Mouse (Mus musculus) CH12.LX (cell line): ENCODE data around the gene Gpr89. TPM values are rescaled to one million over a fixed set of nuclear protein-coding genes. Genes with fewer than 3 reads are reported as not detected.

ENCODE experiments used
- DNase-seq: peaks from one replicate; pipeline ENCODE4 v3.0.0-alpha.2; 2013; ENCODE audit errors: extremely low read depth
- H3K27ac ChIP-seq: 2 replicates; pipeline ENCODE4 v1.5.1; 2012; ENCODE audit warnings: low read depth, mild to moderate bottlenecking, control low read depth, moderate library complexity; ENCODE audit not compliant: insufficient read depth
- H3K27me3 ChIP-seq: replicated peaks from 2 replicates; pipeline ENCODE3; 2012; ENCODE audit warnings: inconsistent platforms
- H3K36me3 ChIP-seq, 2 experiments: replicated peaks in 1 of 2; 2 replicates each; pipeline versions ENCODE3 to v1.6.1; 2012; ENCODE audit warnings: inconsistent platforms in 1 of 2, low read length in 1 of 2, mild to moderate bottlenecking in 1 of 2, mixed read lengths in 1 of 2, moderate library complexity in 1 of 2; ENCODE audit not compliant: control insufficient read depth in 1 of 2, insufficient read depth in 1 of 2
- H3K4me1 ChIP-seq, 2 experiments: 2 replicates each; pipeline ENCODE4 v1.6.1; 2012; ENCODE audit warnings: inconsistent platforms in 1 of 2, moderate library complexity in 1 of 2; ENCODE audit not compliant: insufficient read depth in 2 of 2, control insufficient read depth in 1 of 2
- H3K4me2 ChIP-seq: 2 replicates; pipeline ENCODE4 v1.6.1; 2012; ENCODE audit warnings: low read depth, mild to moderate bottlenecking, control low read depth; ENCODE audit not compliant: poor library complexity, insufficient read depth, severe bottlenecking
- H3K4me3 ChIP-seq, 3 experiments: fragments of 150-350 bp in 1 of 3; sonication (generic) in 1 of 3; replicated peaks in 1 of 3; 2 replicates each; pipeline versions ENCODE3 to v1.5.1; 2011 to 2012; ENCODE audit warnings: low read depth in 2 of 3, low read length in 2 of 3, mild to moderate bottlenecking in 2 of 3, moderate library complexity in 2 of 3, control low read depth in 1 of 3, improper control_type of control experiment in 1 of 3, inconsistent platforms in 1 of 3, mixed read lengths in 1 of 3; ENCODE audit not compliant: poor library complexity in 1 of 3
- H3K79me2 ChIP-seq: replicated peaks from 2 replicates; pipeline ENCODE4 v1.6.1; 2012; ENCODE audit warnings: mild to moderate bottlenecking, moderate library complexity; ENCODE audit not compliant: control insufficient read depth, poor library complexity, insufficient read depth, severe bottlenecking; ENCODE audit errors: extremely low read depth
- H3K9ac ChIP-seq: 2 replicates; pipeline ENCODE4 v1.6.1; 2012; ENCODE audit warnings: low read depth, mild to moderate bottlenecking, control low read depth, moderate library complexity; ENCODE audit not compliant: insufficient read depth
- H3K9me3 ChIP-seq: replicated peaks from 2 replicates; pipeline ENCODE3; 2012; ENCODE audit warnings: low read length, inconsistent platforms, mixed read lengths
- BHLHE40 ChIP-seq: IDR thresholded peaks from 2 replicates; pipeline ENCODE4 v1.6.1; 2011; ENCODE audit warnings: mild to moderate bottlenecking, low read depth, low read length, improper control_type of control experiment
- CHD2 ChIP-seq: IDR thresholded peaks from 2 replicates; pipeline ENCODE4 v1.6.1; 2011; ENCODE audit warnings: low read length, improper control_type of control experiment
- EP300 ChIP-seq: IDR thresholded peaks from 2 replicates; pipeline ENCODE4 v1.6.1; 2011; ENCODE audit warnings: low read length, improper control_type of control experiment
- ETS1 ChIP-seq: conservative IDR thresholded peaks from 2 replicates; pipeline ENCODE4 v1.6.1; 2012; ENCODE audit warnings: low read depth, mild to moderate bottlenecking, inconsistent platforms, low read length, improper control_type of control experiment, moderate library complexity
- HCFC1 ChIP-seq: IDR thresholded peaks from 2 replicates; pipeline ENCODE4 v1.6.1; 2012; ENCODE audit warnings: low read depth, mild to moderate bottlenecking, inconsistent platforms, low read length, improper control_type of control experiment
- KAT2A ChIP-seq: IDR thresholded peaks from 2 replicates; pipeline ENCODE4 v1.6.1; 2012; ENCODE audit warnings: low read length, improper control_type of control experiment, inconsistent platforms; ENCODE audit not compliant: insufficient replicate concordance
- MAX ChIP-seq: IDR thresholded peaks from 2 replicates; pipeline ENCODE4 v1.6.1; 2011; ENCODE audit warnings: low read length, improper control_type of control experiment
- MAZ ChIP-seq: IDR thresholded peaks from 2 replicates; pipeline ENCODE4 v1.6.1; 2012; ENCODE audit warnings: low read depth, mild to moderate bottlenecking, inconsistent platforms, low read length, improper control_type of control experiment, moderate library complexity
- MEF2A ChIP-seq: IDR thresholded peaks from 2 replicates; pipeline ENCODE4 v1.6.1; 2014; ENCODE audit warnings: low read depth, mild to moderate bottlenecking, inconsistent platforms, low read length, improper control_type of control experiment, borderline replicate concordance
- MYC ChIP-seq: IDR thresholded peaks from 2 replicates; pipeline ENCODE4 v1.6.1; 2011; ENCODE audit warnings: low read depth, mild to moderate bottlenecking, improper control_type of control experiment, low read length
- PAX5 ChIP-seq: IDR thresholded peaks from 2 replicates; pipeline ENCODE4 v1.6.1; 2012; ENCODE audit warnings: low read length, inconsistent platforms, mixed read lengths
- POLR2A ChIP-seq: IDR thresholded peaks from 2 replicates; pipeline ENCODE4 v1.6.1; 2011; ENCODE audit warnings: low read depth, mild to moderate bottlenecking, improper control_type of control experiment, low read length
- POLR2AphosphoS2 ChIP-seq: IDR thresholded peaks from 2 replicates; pipeline ENCODE4 v1.6.1; 2011; ENCODE audit warnings: low read depth, low read length, improper control_type of control experiment
- RCOR1 ChIP-seq: conservative IDR thresholded peaks from 2 replicates; pipeline ENCODE4 v1.6.1; 2012; ENCODE audit warnings: low read depth, mild to moderate bottlenecking, inconsistent platforms, low read length, improper control_type of control experiment
- TCF12 ChIP-seq: IDR thresholded peaks from 2 replicates; pipeline ENCODE4 v1.6.1; 2014; ENCODE audit warnings: low read depth, mild to moderate bottlenecking, inconsistent platforms, low read length, improper control_type of control experiment
- UBTF ChIP-seq: IDR thresholded peaks from 2 replicates; pipeline ENCODE4 v1.6.1; 2012; ENCODE audit warnings: low read depth, mild to moderate bottlenecking, inconsistent platforms, low read length, improper control_type of control experiment, moderate library complexity
- USF1 ChIP-seq: IDR thresholded peaks from 2 replicates; pipeline ENCODE4 v1.6.1; 2014; ENCODE audit warnings: low read depth, mild to moderate bottlenecking, inconsistent platforms, low read length, improper control_type of control experiment
- dilution Hi-C: fragments of 300-500 bp; cut with MboI; formaldehyde crosslinking; loops from 2 replicates; pipeline ENCODE4 v1.14.3; 2020; ENCODE audit warnings: low sequenced_read_pairs; ENCODE audit not compliant: extremely low pct_unique_long_range_greater_than_20kb, extremely low pct_ligation_motif_present
- in situ Hi-C: fragments of 300-500 bp; cut with MboI; formaldehyde crosslinking; loops from 3 replicates; pipeline ENCODE4 v1.14.3; 2019; ENCODE audit warnings: low sequenced_read_pairs, low pct_ligation_motif_present, low pct_unique_long_range_greater_than_20kb, mixed read lengths
- polyA plus RNA-seq: library from polyadenylated mRNA; unstranded; fragments of >175 nt; gene quantifications from 2 replicates; pipeline ENCODE4 v1.2.1, GENCODE M21; 2012; ENCODE audit warnings: low read depth; ENCODE audit not compliant: insufficient read length
- total RNA-seq, 2 experiments: library from RNA; depleted of rRNA; stranded (reverse); fragments of 300-350 nt in 1 of 2; fragments of >200 nt in 1 of 2; gene quantifications; 2 replicates each; pipeline ENCODE4 v1.2.3; 2012 to 2014

Gpr89 gene
- total and polyA plus RNA-seq, 3 experiments, result 27.9 to 31.3 (median 30.8) TPM

DNA sequence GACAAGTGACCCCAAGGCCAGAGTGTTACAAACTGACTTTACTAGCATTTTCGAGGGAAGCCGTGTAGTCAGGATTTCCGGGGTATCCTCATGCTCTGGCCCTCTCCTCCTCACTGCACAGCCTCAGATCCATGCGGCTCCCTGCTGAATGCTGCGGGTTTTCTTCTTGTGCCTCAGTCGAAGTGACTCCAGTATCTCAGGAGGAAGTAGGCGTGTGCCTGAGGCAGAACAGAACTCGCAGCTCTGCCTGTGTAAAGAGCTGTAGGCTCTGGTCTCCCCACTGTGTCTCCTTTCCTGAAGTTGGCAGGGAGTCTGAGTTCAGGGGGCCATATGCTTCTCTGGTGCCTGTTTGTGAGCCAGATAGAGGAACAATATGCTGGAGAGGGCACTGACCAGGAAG is 34.1 kb downstream of the Gpr89 start:
- Histone ChIP-seq H3K79me2 (no peaks in the 10 kb centered on the region), H3K4me2 (no peak overlapping the region), H3K4me1 (no peaks in the 10 kb centered on the region), H3K27me3 (no peaks in the 10 kb centered on the region), H3K36me3 (peaks cover 56 to 79% of the 10 kb centered on the region in 2 experiments), H3K27ac (no peak overlapping the region), H3K9me3 (no peaks in the 10 kb centered on the region), H3K4me3 (no peak overlapping the region), H3K9ac (no peak overlapping the region)
- DNase-seq, result no peak
- no peak for TF ChIP-seq RCOR1
- TF ChIP-seq PAX5, result no peak
- no peak for TF ChIP-seq MEF2A
- no peak for TF ChIP-seq POLR2AphosphoS2
- TF ChIP-seq UBTF, result no peak
- TF ChIP-seq EP300, result no peak
- no peak for TF ChIP-seq USF1
- TF ChIP-seq TCF12, result no peak
- no peak for TF ChIP-seq MAZ
- TF ChIP-seq KAT2A, result no peak
- TF ChIP-seq MYC, result no peak
- dilution Hi-C loops (no loop called here), in situ Hi-C loops (no loop called here)

DNA sequence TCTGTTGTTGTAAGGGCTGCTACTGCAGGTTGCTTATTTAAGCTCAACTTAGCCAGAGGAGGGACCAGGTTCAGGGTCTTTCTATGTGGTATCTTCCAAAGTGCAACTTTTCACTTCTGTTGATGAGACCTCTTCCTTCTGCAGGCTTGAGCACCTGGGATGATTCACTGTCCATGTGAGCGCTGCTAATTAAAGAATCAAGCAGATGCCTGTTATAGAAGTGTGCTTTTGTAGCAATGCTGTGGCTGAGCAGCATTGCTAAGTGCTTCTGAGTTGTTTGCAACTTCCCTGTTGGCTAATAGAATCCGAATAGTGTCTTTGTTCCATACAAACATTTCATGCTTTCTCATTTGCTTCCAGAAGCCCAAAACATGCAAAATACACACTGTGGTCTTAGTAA is 34.9 kb downstream of the Gpr89 start:
- peaks cover 52 to 72% of the 10 kb centered on the region in 2 experiments for H3K36me3 ChIP-seq
- no peaks in the 10 kb centered on the region for H3K79me2 ChIP-seq
- H3K9ac ChIP-seq, result no peak overlapping the region
- no peak for DNase-seq
- H3K27me3 ChIP-seq, result no peaks in the 10 kb centered on the region
- no peak overlapping the region for H3K27ac ChIP-seq
- no peaks in the 10 kb centered on the region for H3K9me3 ChIP-seq
- TF ChIP-seq MEF2A (no peak), HCFC1 (no peak), MAX (no peak), POLR2A (no peak), ETS1 (no peak), CHD2 (no peak), EP300 (no peak), BHLHE40 (no peak), RCOR1 (no peak), KAT2A (no peak)
- in situ Hi-C loops, result no loop called here
- no peaks in the 10 kb centered on the region for H3K4me1 ChIP-seq
- dilution Hi-C loops, result no loop called here
- H3K4me3 ChIP-seq, result no peak overlapping the region
- no peak overlapping the region for H3K4me2 ChIP-seq
